Mouse (Mus musculus): Measurements from ENCODE around the gene D930048N14Rik.

- no peak for TF ChIP-seq POLR2A (IDR thresholded peaks at IDR 0.05; ENCODE audit: borderline replicate concordance, extremely low read depth, low read depth, low read length)
- no peak for TF ChIP-seq CTCF (IDR thresholded peaks at IDR 0.05; ENCODE audit: insufficient read depth, low read length)
These were observed 8.0 kb downstream of the D930048N14Rik start for GRCm38 (mm10) chr11:51658705-51659104.

All from lung, adult 2 months (tissue).